Mouse (Mus musculus) T-helper 17 cell (primary cell): Measurements from ENCODE around the gene Setd5.

Experiments
- in situ Hi-C, 2 experiments: fragments of 300-600 bp; cut with MboI, MseI; formaldehyde crosslinking; loops; 1 replicate in 1 of 2; 2 replicates in 1 of 2; pipeline ENCODE4 v1.15.1; 2025; ENCODE audit warnings: high pct_unique_total_duplicates in 2 of 2

Gene Setd5

GRCm38 (mm10) chr6:113052972-113053371 is 24.2 kb upstream of the Setd5 start:
- in situ Hi-C loops, result no loop called here

GRCm38 (mm10) chr6:113054552-113055107 is 22.5 kb upstream of the Setd5 start:
- in situ Hi-C loops, result loop anchor here in 1 of 2 experiments (5.0 kb wide), 1 partner anchor 58 kb away; no protein-coding TSS in a partner anchor

- in situ Hi-C loops, result no loop called here
Observed at GRCm38 (mm10) chr6:113060892-113061563, 16.1 kb upstream of the Setd5 start.

- in situ Hi-C loops, result no loop called here
Observed at GRCm38 (mm10) chr6:113062253-113062652, 14.9 kb upstream of the Setd5 start.

GRCm38 (mm10) chr6:113063363-113063762 is 13.8 kb upstream of the Setd5 start:
- in situ Hi-C loops, result no loop called here

GRCm38 (mm10) chr6:113065186-113065585 is 12.0 kb upstream of the Setd5 start:
- in situ Hi-C loops, result loop anchor here in 1 of 2 experiments (5.0 kb wide), 1 partner anchor 52 kb away; no protein-coding TSS in a partner anchor

GRCm38 (mm10) chr6:113069154-113069553 is 8.0 kb upstream of the Setd5 start:
- in situ Hi-C loops, result loop anchor here in 1 of 2 experiments (5.0 kb wide), 1 partner anchor 48 kb away; no protein-coding TSS in a partner anchor

GRCm38 (mm10) chr6:113075261-113075660 is 1.9 kb upstream of the Setd5 start:
- in situ Hi-C loops, result no loop called here

GRCm38 (mm10) chr6:113076012-113076685 is 1.0 kb upstream of the Setd5 start:
- in situ Hi-C loops, result no loop called here

GRCm38 (mm10) chr6:113077569-113078030 is 435 bp downstream of the Setd5 start:
- in situ Hi-C loops, result no loop called here

- in situ Hi-C loops, result no loop called here
Observed at GRCm38 (mm10) chr6:113078031-113078721, 1.0 kb downstream of the Setd5 start.

GRCm38 (mm10) chr6:113079492-113079891 is 2.3 kb downstream of the Setd5 start:
- in situ Hi-C loops, result no loop called here

GRCm38 (mm10) chr6:113082229-113082628 is 5.1 kb downstream of the Setd5 start:
- in situ Hi-C loops, result no loop called here

- in situ Hi-C loops, result no loop called here
Observed at GRCm38 (mm10) chr6:113084590-113084989, 7.4 kb downstream of the Setd5 start.

GRCm38 (mm10) chr6:113093206-113093605 is 16.0 kb downstream of the Setd5 start:
- in situ Hi-C loops, result no loop called here

- in situ Hi-C loops, result no loop called here
Observed at GRCm38 (mm10) chr6:113095547-113095946, 18.4 kb downstream of the Setd5 start.

- in situ Hi-C loops, result no loop called here
Observed at GRCm38 (mm10) chr6:113097662-113098061, 20.5 kb downstream of the Setd5 start.

GRCm38 (mm10) chr6:113099640-113100289 is 22.6 kb downstream of the Setd5 start:
- in situ Hi-C loops, result loop anchor here in 1 of 2 experiments (25.0 kb wide), 1 partner anchor 613 kb away; the partner anchor contains the start of gene Ghrl

- in situ Hi-C loops, result loop anchor here in 1 of 2 experiments (25.0 kb wide), 1 partner anchor 610 kb away; the partner anchor contains the start of gene Ghrl
Observed at GRCm38 (mm10) chr6:113102541-113102940, 25.4 kb downstream of the Setd5 start.

- in situ Hi-C loops, result loop anchor here in 1 of 2 experiments (25.0 kb wide), 1 partner anchor 609 kb away; the partner anchor contains the start of gene Ghrl
Observed at GRCm38 (mm10) chr6:113103765-113104164, 26.6 kb downstream of the Setd5 start.

- in situ Hi-C loops, result loop anchor here in 1 of 2 experiments (25.0 kb wide), 1 partner anchor 603 kb away; the partner anchor contains the start of gene Ghrl
Observed at GRCm38 (mm10) chr6:113109378-113109777, 32.2 kb downstream of the Setd5 start.
